Mouse (Mus musculus) liver, adult 2 months (tissue): ENCODE results near the gene Dcp1a.
"Not testable (repeated sequence)": the region's sequence is repeated elsewhere in the genome, so short reads cannot be mapped to it uniquely, and the experiment has no call there.

Experiments used
- CTCF ChIP-seq: fragments of 200-500 bp; IDR thresholded peaks from 2 replicates; pipeline ENCODE4 v1.5.1; 2011; ENCODE audit warnings: low read depth, low read length, control low read depth
- POLR2A ChIP-seq: fragments of 200-500 bp; IDR thresholded peaks from 2 replicates; pipeline ENCODE4 v1.6.1; 2011; ENCODE audit warnings: low read length, control low read depth; ENCODE audit not compliant: insufficient read depth; ENCODE audit errors: extremely low read depth

DNA sequence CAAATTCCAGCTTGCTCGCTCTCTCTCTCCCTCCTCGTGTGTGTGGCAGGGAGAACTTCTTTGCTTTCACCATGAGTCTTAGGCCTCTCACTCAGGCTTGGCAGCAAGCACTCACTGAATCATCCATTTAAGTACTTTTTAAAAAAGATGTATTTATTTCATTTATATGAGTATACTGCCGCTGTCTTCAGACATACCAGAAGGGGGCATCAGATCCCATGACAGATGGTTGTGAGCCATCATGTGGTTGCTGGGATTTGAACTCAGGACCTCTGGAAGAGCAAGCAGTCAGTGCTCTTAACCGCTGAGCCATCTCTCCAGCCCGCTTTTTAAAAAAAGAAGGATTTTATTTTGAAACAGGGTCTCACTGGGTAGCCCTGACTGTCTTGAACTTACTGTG lies 64.0 kb downstream of the Dcp1a start:
- TF ChIP-seq POLR2A, CTCF: not testable (repeated sequence)
